Mouse (Mus musculus) Patski (cell line): ENCODE results near the gene Gucy2c. TPM values are rescaled to one million over a fixed set of nuclear protein-coding genes. Genes with fewer than 3 reads are reported as not detected.

Experiments used
- ATAC-seq: fragments of 100-300 bp; one replicate; pipeline ENCODE4 v1.8.0; 2021
- CTCF ChIA-PET: fragments of 350-600 bp; sonication (Branson Sonifier 250); formaldehyde crosslinking; loops from one replicate; lab custom pipeline; 2022; ENCODE audit warnings: inconsistent platforms; lab: Charles Lee
- POLR2A ChIA-PET: fragments of 350-600 bp; sonication (Branson Sonifier 250); formaldehyde crosslinking; loops from one replicate; lab custom pipeline; 2022; ENCODE audit warnings: antibody characterized with exemption, inconsistent platforms; lab: Charles Lee
- DNase-seq: peaks from one replicate; pipeline ENCODE4 v3.0.0-alpha.2; 2011; ENCODE audit warnings: low read depth, low spot score
- H3K27me3 ChIP-seq: fragments of 371-371 bp; one replicate; pipeline ENCODE4 v1.5.1; 2021
- CTCF ChIP-seq: fragments of 100-300 bp; IDR thresholded peaks from one replicate; pipeline ENCODE4 v1.5.1; 2021
- in situ Hi-C: fragments of 300-500 bp; cut with MboI; formaldehyde crosslinking; loops from 3 replicates; pipeline ENCODE4 v1.11.1; 2018; ENCODE audit warnings: low pct_unique_long_range_greater_than_20kb, mixed read lengths
- polyA plus RNA-seq: library from polyadenylated mRNA; unstranded; gene quantifications from one replicate; pipeline ENCODE4 v1.2.3, GENCODE M21; 2021

Gucy2c gene
- polyA plus RNA-seq, 1 experiment from 2014 or later = 0.01 TPM

DNA sequence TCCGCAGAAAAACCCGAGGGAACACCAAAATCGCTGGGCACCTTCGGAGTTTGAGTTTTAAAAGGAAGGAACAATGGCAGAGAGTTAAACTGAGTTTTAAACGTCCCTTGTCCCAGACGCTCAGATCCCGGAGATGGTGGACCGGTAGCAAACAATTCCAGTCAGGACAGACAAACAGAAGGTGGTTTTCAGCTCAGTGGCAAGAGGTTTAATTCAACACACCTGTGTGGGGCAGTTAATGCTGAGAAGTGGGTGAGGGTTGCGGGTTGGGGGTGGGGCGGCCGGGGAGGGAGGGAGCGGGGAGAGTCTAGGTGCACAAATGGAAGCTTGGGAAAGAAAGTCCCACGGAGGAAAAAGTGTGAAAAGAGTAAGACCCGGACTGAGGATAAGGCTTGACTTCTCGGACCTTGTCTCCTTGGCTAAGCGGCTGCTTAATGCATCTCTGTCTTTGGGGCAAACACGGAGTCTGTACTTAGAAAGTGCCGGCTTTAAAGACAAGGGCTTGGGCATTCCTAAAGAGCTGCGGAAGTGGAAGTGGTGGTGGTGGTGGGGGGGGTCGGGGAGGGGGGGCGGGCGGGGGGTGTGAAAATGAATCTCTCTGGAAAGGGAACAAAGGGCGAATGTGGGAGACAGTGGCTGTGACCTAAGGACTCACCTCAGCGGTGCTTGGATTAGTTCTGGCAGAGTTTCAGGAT lies 12.4 kb upstream of the Gucy2c start:
- CTCF ChIA-PET = no interaction called here
- ATAC-seq = no peak
- POLR2A ChIA-PET = no interaction called here
- no peak for TF ChIP-seq CTCF
- peaks cover 6% of the 10 kb centered on the region for H3K27me3 ChIP-seq
- in situ Hi-C loops = no loop called here
- no peak for DNase-seq

DNA sequence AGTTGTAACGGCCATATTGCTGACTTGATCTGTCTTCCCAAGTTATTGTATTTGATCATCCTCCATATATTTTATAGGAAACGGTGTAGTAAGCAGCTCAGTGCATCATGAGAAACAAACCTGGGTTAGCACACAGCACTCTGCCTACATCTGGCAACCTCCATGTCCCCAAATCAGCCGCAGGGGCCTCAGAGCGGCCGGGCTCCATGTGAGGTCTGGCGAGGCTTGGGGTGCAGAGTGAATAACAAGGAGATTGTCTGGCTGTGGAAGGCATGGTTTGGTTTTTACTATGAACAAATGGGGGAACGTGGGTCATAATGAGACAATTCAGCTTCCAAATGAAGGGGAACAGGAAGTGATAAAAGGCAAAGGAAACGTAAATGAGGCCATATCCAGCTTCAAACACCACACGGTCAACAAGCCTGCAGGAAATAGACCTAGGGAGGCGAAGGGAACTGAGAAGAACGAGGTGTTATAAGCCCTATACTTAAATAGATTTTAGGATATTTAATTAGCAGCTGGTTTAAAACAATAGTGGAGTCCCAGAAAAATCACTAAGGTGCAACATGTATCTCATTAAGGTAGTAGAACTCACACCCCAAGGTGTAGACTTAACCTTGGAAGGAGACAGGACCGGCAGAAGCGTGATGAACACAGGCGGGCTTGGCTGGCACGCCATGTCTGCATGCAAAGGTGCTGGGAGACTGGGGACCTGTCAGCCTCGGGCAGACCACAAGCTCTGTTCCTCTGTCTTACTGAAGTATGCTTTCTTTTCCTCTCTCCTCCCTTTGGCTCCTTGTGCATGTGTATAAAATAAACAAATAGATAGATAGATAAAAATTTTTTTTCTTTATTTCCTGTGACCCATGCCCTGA lies 11.6 kb upstream of the Gucy2c start:
- ATAC-seq (no peak), DNase-seq (no peak)
- ChIA-PET POLR2A (no interaction called here), CTCF (no interaction called here)
- H3K27me3 ChIP-seq = peaks cover 6% of the 10 kb centered on the region
- TF ChIP-seq CTCF = no peak
- in situ Hi-C loops = no loop called here

DNA sequence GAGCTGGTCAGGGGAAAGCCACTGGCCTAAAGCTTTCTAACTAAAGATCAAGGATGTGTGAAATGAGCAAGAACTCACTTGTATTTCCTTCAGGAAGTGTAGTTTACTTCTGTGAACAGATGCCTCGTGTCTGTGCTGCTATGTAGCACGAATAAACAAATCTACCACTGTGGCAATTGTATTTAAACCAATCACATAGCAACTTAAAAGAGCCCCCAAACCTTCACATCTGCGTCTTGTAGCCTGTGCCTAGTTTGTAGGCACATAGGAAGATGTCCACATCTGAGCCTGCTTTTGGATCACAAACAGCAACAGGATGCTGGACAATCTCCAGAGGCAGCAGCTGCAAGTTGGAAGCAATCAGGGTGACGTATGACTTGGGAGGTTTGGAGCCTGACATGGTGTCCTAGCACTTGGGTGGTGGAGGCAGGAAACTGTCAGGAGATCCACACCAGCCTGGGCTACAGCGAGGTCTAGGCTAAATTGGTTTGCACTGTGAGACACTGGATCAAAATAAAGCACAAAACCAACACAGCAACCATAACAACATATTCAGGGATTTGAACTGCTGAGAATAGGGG lies 7.9 kb upstream of the Gucy2c start:
- in situ Hi-C loops = no loop called here
- no peak for TF ChIP-seq CTCF
- ATAC-seq (no peak), DNase-seq (no peak)
- H3K27me3 ChIP-seq = peaks cover 6% of the 10 kb centered on the region
- ChIA-PET CTCF (no interaction called here), POLR2A (no interaction called here)

DNA sequence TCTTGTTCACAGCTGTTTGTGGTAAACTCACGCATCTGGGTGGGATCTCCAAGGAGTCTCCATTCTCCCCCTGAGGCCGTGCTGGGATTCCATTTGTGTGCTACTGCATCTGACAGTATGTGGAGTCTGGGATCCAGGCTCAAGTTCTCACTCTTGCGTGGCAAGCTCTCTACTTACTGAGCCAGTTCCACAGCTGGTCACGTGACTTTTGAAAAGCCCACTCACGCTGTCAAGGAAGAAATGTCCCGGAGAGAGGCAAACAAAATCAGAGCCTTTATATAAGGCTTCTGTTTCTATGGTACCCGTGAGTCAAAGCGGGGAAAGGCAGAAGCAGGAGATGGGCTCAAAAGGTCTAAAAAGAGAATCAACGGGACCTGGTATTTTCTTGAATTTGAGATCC lies 1.2 kb upstream of the Gucy2c start:
- in situ Hi-C loops = no loop called here
- no peak for TF ChIP-seq CTCF
- H3K27me3 ChIP-seq = peaks cover 8% of the 10 kb centered on the region
- ChIA-PET CTCF (no interaction called here), POLR2A (interaction anchor here (0.7 kb wide), 1 partner anchor 20 kb away, joined by 3 read pairs; no protein-coding TSS in a partner anchor)
- ATAC-seq (no peak), DNase-seq (no peak)

DNA sequence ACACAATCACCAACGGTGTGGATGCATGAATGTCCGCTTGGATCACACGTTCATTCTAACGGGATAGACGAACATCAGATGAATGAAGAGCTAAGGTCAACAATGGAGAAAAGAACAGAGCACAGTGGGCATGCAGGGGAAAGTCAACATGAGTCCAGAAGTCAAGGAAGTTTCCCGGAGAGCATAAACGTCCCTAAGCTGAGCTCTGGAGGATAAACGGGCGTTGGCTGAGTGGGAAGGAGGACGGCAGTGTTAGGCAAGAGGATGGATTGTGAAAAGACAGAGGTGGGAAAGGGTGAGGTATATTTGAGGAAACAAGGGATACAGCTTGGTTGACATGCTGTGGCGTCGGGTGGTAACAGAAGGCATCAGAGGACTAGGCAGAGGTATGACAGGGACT lies 581 bp upstream of the Gucy2c start:
- in situ Hi-C loops = no loop called here
- peaks cover 8% of the 10 kb centered on the region for H3K27me3 ChIP-seq
- ChIA-PET POLR2A (interaction anchor here (0.7 kb wide), 1 partner anchor 21 kb away, joined by 3 read pairs; no protein-coding TSS in a partner anchor), CTCF (no interaction called here)
- no peak for TF ChIP-seq CTCF
- ATAC-seq = no peak
- DNase-seq = no peak

DNA sequence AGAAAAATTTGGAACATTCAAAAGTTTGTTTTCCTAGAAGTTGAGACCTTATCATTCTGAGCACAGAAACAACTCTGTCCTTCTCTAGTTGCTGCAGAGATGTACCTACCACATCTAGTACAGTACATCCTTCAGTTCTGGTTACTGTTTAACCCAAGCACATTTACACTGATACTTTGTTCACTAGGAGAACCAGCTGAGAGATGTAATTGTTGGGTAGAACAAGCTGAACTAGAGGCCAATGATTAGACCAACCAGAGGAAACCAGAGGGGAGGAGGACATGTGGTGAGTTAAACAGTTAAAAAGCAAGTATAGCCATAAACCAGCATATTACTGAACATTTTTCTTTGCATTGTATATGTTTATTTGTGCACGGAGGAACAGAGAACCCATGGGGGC lies 5.2 kb downstream of the Gucy2c start:
- TF ChIP-seq CTCF = no peak
- ChIA-PET CTCF (interaction anchor here (0.9 kb wide), 1 partner anchor 11 kb away, joined by 4 read pairs; no protein-coding TSS in a partner anchor), POLR2A (no interaction called here)
- DNase-seq = no peak
- in situ Hi-C loops = no loop called here
- ATAC-seq = no peak
- peaks cover 14% of the 10 kb centered on the region for H3K27me3 ChIP-seq

DNA sequence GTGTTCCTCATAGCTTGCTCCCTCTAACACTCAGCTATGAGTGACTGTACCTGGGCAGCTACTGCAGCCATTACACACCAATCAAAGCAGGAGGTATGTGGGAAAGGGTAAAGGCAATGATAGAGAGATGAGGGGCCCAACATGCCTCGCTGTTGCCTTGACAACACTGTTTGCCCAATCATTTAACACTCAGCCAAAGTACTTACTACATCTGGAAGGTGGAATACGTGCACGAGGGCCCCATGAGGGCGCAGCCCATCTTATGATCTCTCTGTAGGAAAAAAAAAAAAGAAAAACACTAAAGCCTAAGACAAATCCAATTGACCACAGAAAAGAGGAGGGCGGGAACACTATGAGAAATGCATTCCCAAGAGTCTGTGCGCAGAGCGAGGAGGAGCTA lies 11.7 kb downstream of the Gucy2c start:
- peaks cover 3% of the 10 kb centered on the region for H3K27me3 ChIP-seq
- in situ Hi-C loops = no loop called here
- ATAC-seq = no peak
- ChIA-PET POLR2A (no interaction called here), CTCF (no interaction called here)
- no peak for TF ChIP-seq CTCF
- no peak for DNase-seq

DNA sequence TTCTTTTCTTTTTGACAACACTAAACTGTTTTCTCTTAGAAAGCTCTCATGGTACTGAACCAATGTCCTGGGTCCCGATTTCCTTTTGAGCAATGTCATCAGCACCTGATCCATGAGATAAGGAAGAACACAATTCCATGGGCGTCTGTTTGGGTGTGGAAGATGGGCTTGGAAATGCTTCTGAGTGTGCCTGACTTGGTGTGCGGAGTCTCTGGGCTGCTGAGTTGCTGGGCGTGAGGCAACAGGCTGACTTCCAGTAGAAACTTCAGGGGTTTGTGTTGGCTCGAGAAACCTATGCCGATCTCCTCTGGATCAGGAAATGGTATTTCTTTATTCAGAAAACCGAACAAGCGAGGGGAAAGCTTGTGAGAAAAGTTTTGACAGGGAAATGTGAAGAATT lies 12.4 kb downstream of the Gucy2c start:
- H3K27me3 ChIP-seq = peaks cover 3% of the 10 kb centered on the region
- TF ChIP-seq CTCF = no peak
- in situ Hi-C loops = no loop called here
- ChIA-PET CTCF (no interaction called here), POLR2A (no interaction called here)
- ATAC-seq = no peak
- DNase-seq = no peak

DNA sequence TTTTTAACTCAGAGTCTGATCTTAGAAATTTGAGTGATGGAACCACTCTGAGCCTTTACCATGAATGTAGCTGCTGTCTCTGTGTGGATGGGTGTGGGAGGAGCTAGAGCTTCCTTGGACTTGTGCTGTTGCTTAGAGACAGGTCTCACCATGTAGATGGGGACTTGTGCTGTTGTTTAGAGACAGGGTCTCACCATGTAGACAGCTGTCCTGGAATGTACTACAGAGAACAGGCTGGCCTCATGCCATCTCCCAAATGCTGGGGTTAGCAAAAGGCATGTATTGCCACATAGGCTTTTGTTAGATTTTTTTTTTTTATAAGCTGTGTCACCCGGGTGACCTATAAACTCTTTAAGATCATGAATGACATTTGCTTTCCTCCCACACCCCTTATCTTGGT lies 17.7 kb downstream of the Gucy2c start:
- TF ChIP-seq CTCF = no peak
- ChIA-PET CTCF (no interaction called here), POLR2A (no interaction called here)
- in situ Hi-C loops = no loop called here
- ATAC-seq (no peak), DNase-seq (no peak)
- H3K27me3 ChIP-seq = peaks cover 6% of the 10 kb centered on the region

DNA sequence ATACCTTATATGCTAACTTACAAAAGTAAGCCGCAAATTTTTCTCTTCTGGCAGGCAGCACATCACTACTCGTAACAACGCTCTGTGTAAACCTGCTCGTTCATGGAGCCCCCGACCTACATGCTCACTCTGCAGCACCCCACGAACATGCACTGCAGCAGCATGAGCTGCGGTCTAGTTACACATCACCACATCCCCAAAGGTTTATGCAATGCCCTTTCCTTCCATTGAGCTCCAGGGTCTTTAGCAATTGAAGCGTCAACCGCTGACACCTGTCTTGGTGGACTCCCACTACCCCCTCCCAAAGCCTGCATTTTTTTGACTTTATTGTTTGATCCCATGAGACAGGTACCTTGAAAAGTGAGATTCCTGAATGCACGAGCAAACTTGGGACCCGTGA lies 31.0 kb downstream of the Gucy2c start:
- no peak for DNase-seq
- ChIA-PET POLR2A (no interaction called here), CTCF (interaction anchor here (1.4 kb wide), 1 partner anchor 72 kb away, joined by 3 read pairs; no protein-coding TSS in a partner anchor)
- TF ChIP-seq CTCF = no peak
- in situ Hi-C loops = no loop called here
- H3K27me3 ChIP-seq = no peaks in the 10 kb centered on the region
- ATAC-seq = no peak

DNA sequence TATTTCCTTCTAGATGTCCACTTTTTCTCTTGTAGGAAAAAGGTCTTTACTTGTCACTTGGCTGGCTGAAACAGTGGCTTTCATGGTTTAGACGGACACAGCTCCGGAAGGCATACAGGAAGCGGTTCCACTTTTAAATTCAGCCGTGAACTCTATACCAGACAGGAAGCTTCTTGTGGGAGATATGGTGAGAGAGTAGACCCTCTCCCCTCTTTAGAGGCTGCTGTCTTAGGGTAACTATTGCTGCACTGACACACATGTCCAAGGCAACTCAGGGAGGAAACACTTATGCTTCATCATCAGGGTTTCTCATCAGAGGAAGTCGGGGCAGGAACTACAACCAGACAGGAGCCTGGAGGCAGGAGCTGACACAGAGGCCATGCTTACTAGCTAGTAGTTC lies 36.0 kb downstream of the Gucy2c start:
- ChIA-PET CTCF (no interaction called here), POLR2A (no interaction called here)
- in situ Hi-C loops = no loop called here
- ATAC-seq = no peak
- H3K27me3 ChIP-seq = no peaks in the 10 kb centered on the region
- DNase-seq = no peak
- TF ChIP-seq CTCF = no peak
